25 mouse cellular contexts compared by ENCODE assay signal in genomic region chr2:124561668-124562067, GRCm38 (mm10).
DNase-seq lines count a peak whose midpoint lies in the region; ATAC-seq lines count a peak whose summit lies in the region.
"Had no signal": no experiment of that assay in that cellular context is flagged by ENCODE, and none has a peak within 500 bp of the region (broad histone marks: within the 10 kb centered on the region; RNA-seq: fewer than 3 reads in every experiment).

No protein-coding gene starts in this region.

- no peak for ATAC-seq in heart, embryonic 12.5 days (ENCODE audit: insufficient number of reproducible peaks, low FRiP score)
- ATAC-seq in hindbrain, embryonic 16.5 days, result peak; percentile 37
- ATAC-seq in hindbrain, embryonic 11.5 days (ENCODE audit: low FRiP score), result no peak
- no peak for ATAC-seq in midbrain, embryonic 14.5 days (ENCODE audit: low FRiP score, low TSS enrichment)
- ATAC-seq: CD4-positive, CD25-positive, alpha-beta regulatory T cell, adult 4 months; intestine, embryonic 15.5 days had no signal

- H3K4me2 ChIP-seq in heart, embryonic 12.5 days, result no peak overlapping the region
- no peak overlapping the region for H3K4me2 ChIP-seq in hindbrain, embryonic 16.5 days (ENCODE audit: low read length)
- H3K4me2 ChIP-seq in hindbrain, embryonic 11.5 days (replicated peaks; ENCODE audit: low read depth, low read length), result no peak overlapping the region
- no peak overlapping the region for H3K4me2 ChIP-seq in midbrain, embryonic 14.5 days (ENCODE audit: low read length)
- H3K4me2 ChIP-seq: embryonic facial prominence, embryonic 13.5 days; heart, embryonic 11.5 days; heart, embryonic 15.5 days; hindbrain, embryonic 13.5 days; intestine, embryonic 15.5 days had no signal

- H3K4me1 ChIP-seq in heart, embryonic 12.5 days (replicated peaks), result peaks cover 11% of the 10 kb centered on the region; the same call in 1 of the 2 replicates
- H3K4me1 ChIP-seq in hindbrain, embryonic 16.5 days (ENCODE audit: control insufficient read depth, insufficient read depth, low read depth, low read length), result peaks cover 4% of the 10 kb centered on the region
- H3K4me1 ChIP-seq in hindbrain, embryonic 11.5 days (replicated peaks; ENCODE audit: control insufficient read depth, insufficient read depth, low read length), result no peaks in the 10 kb centered on the region
- H3K4me1 ChIP-seq in midbrain, embryonic 14.5 days (ENCODE audit: control insufficient read depth, insufficient read depth, low read length), result no peaks in the 10 kb centered on the region; the same call in 1 of the 2 replicates
- no peaks in the 10 kb centered on the region for H3K4me1 ChIP-seq in midbrain, embryonic 10.5 days
- H3K4me1 ChIP-seq: intestine, embryonic 15.5 days had no signal

- no peaks in the 10 kb centered on the region for H3K27me3 ChIP-seq in heart, embryonic 12.5 days (replicated peaks)
- H3K27me3 ChIP-seq in hindbrain, embryonic 16.5 days (replicated peaks; ENCODE audit: control insufficient read depth, insufficient read depth, low read length), result no peaks in the 10 kb centered on the region
- no peaks in the 10 kb centered on the region for H3K27me3 ChIP-seq in hindbrain, embryonic 11.5 days (ENCODE audit: control insufficient read depth, insufficient read depth, low read length)
- no peaks in the 10 kb centered on the region for H3K27me3 ChIP-seq in midbrain, embryonic 14.5 days (ENCODE audit: control insufficient read depth, insufficient read depth, low read length)
- no peaks in the 10 kb centered on the region for H3K27me3 ChIP-seq in midbrain, embryonic 10.5 days (ENCODE audit: low read depth, poor library complexity, severe bottlenecking)
- H3K27me3 ChIP-seq: embryonic facial prominence, embryonic 13.5 days; heart, embryonic 15.5 days; hindbrain, embryonic 13.5 days; intestine, embryonic 15.5 days had no signal

- H3K9me3 ChIP-seq in heart, embryonic 12.5 days (replicated peaks), result no peaks in the 10 kb centered on the region
- no peaks in the 10 kb centered on the region for H3K9me3 ChIP-seq in hindbrain, embryonic 16.5 days (ENCODE audit: control insufficient read depth, low read length)
- no peaks in the 10 kb centered on the region for H3K9me3 ChIP-seq in hindbrain, embryonic 11.5 days (ENCODE audit: control insufficient read depth, low read length)
- H3K9me3 ChIP-seq in midbrain, embryonic 14.5 days (ENCODE audit: control insufficient read depth, low read length), result no peaks in the 10 kb centered on the region
- no peaks in the 10 kb centered on the region for H3K9me3 ChIP-seq in midbrain, embryonic 10.5 days (replicated peaks)
- H3K9me3 ChIP-seq: embryonic facial prominence, embryonic 10.5 days; embryonic facial prominence, embryonic 13.5 days; heart, embryonic 15.5 days; hindbrain, embryonic 13.5 days; intestine, embryonic 15.5 days had no signal

- H3K27ac ChIP-seq in heart, embryonic 12.5 days (ENCODE audit: poor library complexity, severe bottlenecking), result no peak overlapping the region
- no peak overlapping the region for H3K27ac ChIP-seq in hindbrain, embryonic 16.5 days (ENCODE audit: low read depth, low read length)
- no peak overlapping the region for H3K27ac ChIP-seq in hindbrain, embryonic 11.5 days (ENCODE audit: low read depth, low read length)
- no peak overlapping the region for H3K27ac ChIP-seq in midbrain, embryonic 14.5 days (replicated peaks; ENCODE audit: low read depth, low read length)
- H3K27ac ChIP-seq in midbrain, embryonic 10.5 days (replicated peaks), result no peak overlapping the region
- H3K27ac ChIP-seq: embryonic facial prominence, embryonic 10.5 days; embryonic facial prominence, embryonic 13.5 days; heart, embryonic 15.5 days; intestine, embryonic 15.5 days had no signal

- 68% methylated on average over 5 of the region's 5 CpGs for WGBS in heart, embryonic 12.5 days
- WGBS in hindbrain, embryonic 16.5 days, result 42% methylated on average over 5 of the region's 5 CpGs
- WGBS in hindbrain, embryonic 11.5 days, result 60% methylated on average over 5 of the region's 5 CpGs
- WGBS in midbrain, embryonic 14.5 days, result 64% methylated on average over 5 of the region's 5 CpGs
- WGBS in midbrain, embryonic 10.5 days, result 91% methylated on average over 5 of the region's 5 CpGs

- H3K36me3 ChIP-seq in heart, embryonic 12.5 days, result no peaks in the 10 kb centered on the region
- no peaks in the 10 kb centered on the region for H3K36me3 ChIP-seq in hindbrain, embryonic 16.5 days (ENCODE audit: control insufficient read depth, insufficient read depth, low read length)
- H3K36me3 ChIP-seq in hindbrain, embryonic 11.5 days (ENCODE audit: control insufficient read depth, insufficient read depth, low read length), result no peaks in the 10 kb centered on the region
- no peaks in the 10 kb centered on the region for H3K36me3 ChIP-seq in midbrain, embryonic 14.5 days (ENCODE audit: control insufficient read depth, insufficient read depth, low read length)
- H3K36me3 ChIP-seq in midbrain, embryonic 10.5 days, result no peaks in the 10 kb centered on the region
- H3K36me3 ChIP-seq: embryonic facial prominence, embryonic 10.5 days; embryonic facial prominence, embryonic 13.5 days; heart, embryonic 15.5 days; hindbrain, embryonic 13.5 days; intestine, embryonic 15.5 days had no signal

- no peak overlapping the region for H3K9ac ChIP-seq in heart, embryonic 12.5 days
- no peak overlapping the region for H3K9ac ChIP-seq in hindbrain, embryonic 16.5 days (ENCODE audit: low read depth, low read length)
- no peak overlapping the region for H3K9ac ChIP-seq in hindbrain, embryonic 11.5 days (ENCODE audit: low read depth, low read length)
- no peak overlapping the region for H3K9ac ChIP-seq in midbrain, embryonic 14.5 days (replicated peaks; ENCODE audit: low read length)
- H3K9ac ChIP-seq: embryonic facial prominence, embryonic 13.5 days; heart, embryonic 15.5 days; hindbrain, embryonic 13.5 days; intestine, embryonic 15.5 days had no signal

- peak; percentile 55 for DNase-seq in heart, adult 11 months
- DNase-seq in hindbrain, embryonic 11.5 days (ENCODE audit: low spot score), result no peak
- peak; percentile 24 for DNase-seq in midbrain, embryonic 14.5 days
- DNase-seq in midbrain, embryonic 10.5 days (ENCODE audit: low spot score), result no peak
- DNase-seq in cerebellum, postnatal 4 days (ENCODE audit: low spot score in 2 of 2), result no peak
- DNase-seq: adrenal gland, adult 2 months; adrenal gland, postnatal 14 days; cerebellum, adult 11 months; cerebellum, adult 9-11 months; embryo, embryonic 11 days; gastrocnemius, postnatal 10 days; gastrocnemius, postnatal 36 days; heart, postnatal 10 days; heart, postnatal 36 days; kidney, adult 11 months had no signal

- no peak overlapping the region for H3K4me3 ChIP-seq in heart, embryonic 12.5 days
- no peak overlapping the region for H3K4me3 ChIP-seq in hindbrain, embryonic 16.5 days (ENCODE audit: low read length)
- H3K4me3 ChIP-seq in hindbrain, embryonic 11.5 days (ENCODE audit: low read depth, low read length), result no peak overlapping the region
- no peak overlapping the region for H3K4me3 ChIP-seq in midbrain, embryonic 14.5 days (replicated peaks; ENCODE audit: low read depth, low read length)
- H3K4me3 ChIP-seq in midbrain, embryonic 10.5 days, result no peak overlapping the region
- H3K4me3 ChIP-seq: embryonic facial prominence, embryonic 10.5 days; embryonic facial prominence, embryonic 13.5 days; erythroblast, embryonic 14.5 days; heart, embryonic 15.5 days; hindbrain, embryonic 13.5 days; intestine, embryonic 15.5 days had no signal

Comparison
In these comparisons a context has a peak if more than half of its experiments do, and no peak if none do; other contexts are left out.
1. DNase-seq: peak in heart, adult 11 months (single experiment) and midbrain, embryonic 14.5 days (single experiment); none in hindbrain, embryonic 11.5 days (single experiment), midbrain, embryonic 10.5 days (single experiment) and cerebellum, postnatal 4 days (0 of 2).